In genomic region chr3:87767764-87768163, GRCm38 (mm10) we compare ENCODE assay signal across 9 mouse cellular contexts. TPM values are rescaled to one million over a fixed set of nuclear protein-coding genes. Genes with fewer than 3 reads are reported as not detected.
DNase-seq lines count a peak whose midpoint lies in the region; ATAC-seq and TF ChIP-seq lines count a peak whose summit lies in the region.
"Had no signal": no experiment of that assay in that cellular context is flagged by ENCODE, and none has a peak within 500 bp of the region (broad histone marks: within the 10 kb centered on the region; RNA-seq: fewer than 3 reads in every experiment).

No protein-coding gene starts in this region.

- no peaks in the 10 kb centered on the region for H3K9me3 ChIP-seq in intestine, postnatal 0 days (ENCODE audit: control insufficient read depth)

- 69% methylated on average over 8 of the region's 8 CpGs for WGBS in intestine, postnatal 0 days
- 41% methylated on average over 8 of the region's 8 CpGs for WGBS in lung, adult 2 months

- 0 out of 2 replicates have a peak overlapping the region, but pooled peaks have one; percentile 35 for H3K27ac ChIP-seq in intestine, postnatal 0 days (ENCODE audit: low read depth, low read length)
- H3K27ac ChIP-seq: macrophage had no signal

- no peaks in the 10 kb centered on the region for H3K36me3 ChIP-seq in intestine, postnatal 0 days (ENCODE audit: control insufficient read depth, insufficient read depth)

- peak overlapping the region; percentile 57; the same call in 1 of the 2 replicates for H3K9ac ChIP-seq in intestine, postnatal 0 days (ENCODE audit: low read depth, low read length)

- no peaks in the 10 kb centered on the region for H3K27me3 ChIP-seq in intestine, postnatal 0 days (replicated peaks; ENCODE audit: control insufficient read depth, insufficient read depth, low read length)

- no peak for ATAC-seq in intestine, postnatal 0 days

- H3K4me1 ChIP-seq in intestine, postnatal 0 days (replicated peaks; ENCODE audit: control insufficient read depth, insufficient read depth, low read length): 0 out of 2 replicates have a peak, but pooled peaks cover 3% of the 10 kb centered on the region
- H3K4me1 ChIP-seq in lung, adult 2 months (ENCODE audit: control insufficient read depth, insufficient read depth, low read length): peaks cover 15% of the 10 kb centered on the region

- no peak for TF ChIP-seq CTCF in intestine, postnatal 0 days (IDR thresholded peaks at IDR 0.05; ENCODE audit: low read depth)
- TF ChIP-seq CTCF in lung, adult 2 months (IDR thresholded peaks at IDR 0.05; ENCODE audit: insufficient read depth, low read length): no peak

- H3K4me3 ChIP-seq in intestine, postnatal 0 days (ENCODE audit: low read depth, low read length): peak overlapping the region; percentile 50
- peak overlapping the region; percentile 85 for H3K4me3 ChIP-seq in lung, adult 2 months (replicated peaks; ENCODE audit: extremely low read depth, low read depth, low read length)

- peak; percentile 54; the same call in 1 of the 2 replicates for TF ChIP-seq POLR2A in lung, adult 2 months (IDR thresholded peaks at IDR 0.05; ENCODE audit: borderline replicate concordance, extremely low read depth, low read depth, low read length)

- peak overlapping the region; percentile 74 for H3K4me2 ChIP-seq in intestine, postnatal 0 days (replicated peaks; ENCODE audit: low read depth)

- DNase-seq in adipocyte (ENCODE audit: low spot score): peak; percentile 74
- peak; percentile 65 to 79 for DNase-seq in heart, adult 18-20 months
- no peak for DNase-seq in lung, adult 2 months
- no peak for DNase-seq in frontal cortex, adult 2 months (ENCODE audit: extremely low spot score in 1 of 2, low spot score in 1 of 2)
- no peak for DNase-seq in right cerebral cortex, postnatal 25 days
- DNase-seq in cerebellum, adult 9-10 months: no peak
- no peak for DNase-seq in layer of hippocampus, adult 9-10 months (ENCODE audit: low spot score)

RNA-seq across cellular contexts. Expression of gene Lrrc71, which starts 19.3 kb away (rescaled TPM):
- total RNA-seq in heart, adult 18-20 months (2021): under 1 TPM; 0.10 to 0.28 TPM
- polyA plus RNA-seq in intestine, postnatal 0 days (2015; fragmentation: Nextera tagmentation; extraction: Ambion mirVana): 0.23 and 0.34 TPM in 2 replicates
- 9.5 and 15.4 TPM in 2 replicates for polyA plus RNA-seq in lung, adult 2 months (2012; rRNA removed)
- 0.19 and 0.40 TPM in 2 replicates for polyA plus RNA-seq in frontal cortex, adult 2 months (2012; rRNA removed)

RNA-seq across cellular contexts. Expression of gene Ntrk1, which starts 27.2 kb away (rescaled TPM):
- under 1 TPM in 1 of 2 experiments, not detected in 1; 0.57 TPM for total RNA-seq in heart, adult 18-20 months (2021)
- polyA plus RNA-seq in intestine, postnatal 0 days (2015; fragmentation: Nextera tagmentation; extraction: Ambion mirVana): 0.16 and 0.18 TPM in 2 replicates
- polyA plus RNA-seq in lung, adult 2 months (2012; rRNA removed): 0.56 and 0.87 TPM in 2 replicates
- polyA plus RNA-seq in frontal cortex, adult 2 months (2012; rRNA removed): 0.08 and 0.19 TPM in 2 replicates
- polyA plus RNA-seq: macrophage had no signal

RNA-seq across cellular contexts. Expression of gene Insrr, which starts 29.0 kb away (rescaled TPM):
- under 1 TPM in 1 of 2 experiments, not detected in 1; 0.10 TPM for total RNA-seq in heart, adult 18-20 months (2021)
- polyA plus RNA-seq in intestine, postnatal 0 days (2015; fragmentation: Nextera tagmentation; extraction: Ambion mirVana): 0.05 TPM in 2 replicates
- polyA plus RNA-seq in lung, adult 2 months (2012; rRNA removed): 0.19 and 0.66 TPM in 2 replicates
- 0.38 and 0.46 TPM in 2 replicates for polyA plus RNA-seq in frontal cortex, adult 2 months (2012; rRNA removed)
- polyA plus RNA-seq: macrophage had no signal

RNA-seq across cellular contexts. Expression of gene Pear1, which starts 56.3 kb away (rescaled TPM):
- total RNA-seq in heart, adult 18-20 months (2021): 10 to 100 TPM; 14.0 to 15.6 TPM
- polyA plus RNA-seq in intestine, postnatal 0 days (2015; fragmentation: Nextera tagmentation; extraction: Ambion mirVana): 7.7 and 10.1 TPM in 2 replicates
- 87.2 and 112 TPM in 2 replicates for polyA plus RNA-seq in lung, adult 2 months (2012; rRNA removed)
- polyA plus RNA-seq in frontal cortex, adult 2 months (2012; rRNA removed): 9.9 and 10.2 TPM in 2 replicates

Comparison
In these comparisons a context has a peak if more than half of its experiments do, and no peak if none do; other contexts are left out.
1. DNase-seq: peak in adipocyte (single experiment) and heart, adult 18-20 months (2 of 2); none in lung, adult 2 months (single experiment), frontal cortex, adult 2 months (0 of 2), right cerebral cortex, postnatal 25 days (single experiment), cerebellum, adult 9-10 months (single experiment) and layer of hippocampus, adult 9-10 months (single experiment).